Mouse (Mus musculus) kidney, embryonic 16.5 days (tissue): Measurements from ENCODE around the gene Prtg. TPM values are rescaled to one million over a fixed set of nuclear protein-coding genes. Genes with fewer than 3 reads are reported as not detected.

Experiments used
- ATAC-seq: fragments of 200-750 bp; cut with Nextera tagmentation; 2 replicates; pipeline ENCODE4 v1.8.0; 2017; ENCODE audit warnings: moderate TSS enrichment; ENCODE audit not compliant: low FRiP score, low TSS enrichment
- H3K27ac ChIP-seq: fragments of 300-500 bp; sonication (generic); 2 replicates; pipeline ENCODE4 v1.5.1; 2014; ENCODE audit warnings: low read length
- H3K27me3 ChIP-seq: fragments of 300-500 bp; sonication (generic); 2 replicates; pipeline ENCODE4 v1.6.1; 2014; ENCODE audit warnings: low read length, control low read depth, mixed read lengths; ENCODE audit not compliant: insufficient read depth
- H3K36me3 ChIP-seq: fragments of 300-500 bp; sonication (generic); 2 replicates; pipeline ENCODE4 v1.6.1; 2014; ENCODE audit warnings: low read length, control low read depth, mixed read lengths; ENCODE audit not compliant: insufficient read depth
- H3K4me1 ChIP-seq: fragments of 300-500 bp; sonication (generic); 2 replicates; pipeline ENCODE4 v1.6.1; 2014; ENCODE audit warnings: low read length, control low read depth, mixed read lengths; ENCODE audit not compliant: insufficient read depth
- H3K4me2 ChIP-seq: fragments of 300-500 bp; sonication (generic); replicated peaks from 2 replicates; pipeline ENCODE4 v1.6.1; 2014; ENCODE audit warnings: low read depth, low read length
- H3K4me3 ChIP-seq: fragments of 300-500 bp; sonication (generic); 2 replicates; pipeline ENCODE4 v1.5.1; 2014; ENCODE audit warnings: mild to moderate bottlenecking, low read length
- H3K9ac ChIP-seq: fragments of 300-500 bp; sonication (generic); replicated peaks from 2 replicates; pipeline ENCODE4 v1.6.1; 2014; ENCODE audit warnings: low read length
- H3K9me3 ChIP-seq: fragments of 300-500 bp; sonication (generic); 2 replicates; pipeline ENCODE4 v1.6.1; 2016; ENCODE audit warnings: low read length, control low read depth
- WGBS: fragments of 180-500 bp; shearing (Covaris S2); extraction: QIAGEN DNeasy Blood & Tissue Kit; methylation state at CpG from one replicate; pipeline ENCODE4 v1.1.7; 2014; 5-methylcytosine and 5-hydroxymethylcytosine counted together
- polyA plus RNA-seq: library from polyadenylated mRNA; unstranded; fragments of >200 nt; fragmentation: Nextera tagmentation; extraction: Ambion mirVana; gene quantifications from 2 replicates; pipeline ENCODE4 v1.2.1, GENCODE M21; 2015

Gene Prtg
- polyA plus RNA-seq, 1 experiment from 2014 or later, result 1.8 TPM

- under 1% methylated on average over 51 of the region's 52 CpGs for WGBS
- H3K4me3 ChIP-seq, result peak overlapping the region; percentile 82
- H3K27ac ChIP-seq, result peak overlapping the region; percentile 77
Observed at GRCm38 (mm10) chr9:72807420-72808005, 839 bp downstream of the Prtg start.

GRCm38 (mm10) chr9:72808176-72808575 lies 1.5 kb downstream of the Prtg start:
- no peaks in the 10 kb centered on the region for H3K9me3 ChIP-seq
- H3K4me1 ChIP-seq, result peaks cover 37% of the 10 kb centered on the region
- ATAC-seq, result no peak
- WGBS, result 3% methylated on average over 6 of the region's 6 CpGs
- peak overlapping the region; percentile 92 for H3K4me2 ChIP-seq
- H3K27ac ChIP-seq, result no peak overlapping the region
- peak overlapping the region; percentile 87 for H3K9ac ChIP-seq
- no peaks in the 10 kb centered on the region for H3K27me3 ChIP-seq
- peak overlapping the region; percentile 82 for H3K4me3 ChIP-seq
- H3K36me3 ChIP-seq, result no peaks in the 10 kb centered on the region

More at GRCm38 (mm10) chr9:72807420-72808005, 839 bp downstream of the Prtg start:
- peak overlapping the region; percentile 87 for H3K9ac ChIP-seq
- H3K27me3 ChIP-seq, result no peaks in the 10 kb centered on the region
- no peaks in the 10 kb centered on the region for H3K36me3 ChIP-seq
- peaks cover 32% of the 10 kb centered on the region for H3K4me1 ChIP-seq
- ATAC-seq, result peak; percentile 78
- H3K9me3 ChIP-seq, result no peaks in the 10 kb centered on the region
- peak overlapping the region; percentile 92 for H3K4me2 ChIP-seq

GRCm38 (mm10) chr9:72808586-72808985 lies 1.9 kb downstream of the Prtg start:
- Histone ChIP-seq H3K4me1 (peaks cover 39% of the 10 kb centered on the region), H3K4me2 (peak overlapping the region; percentile 92), H3K27ac (no peak overlapping the region), H3K4me3 (peak overlapping the region; percentile 82), H3K36me3 (no peaks in the 10 kb centered on the region), H3K9ac (no peak overlapping the region), H3K27me3 (no peaks in the 10 kb centered on the region), H3K9me3 (no peaks in the 10 kb centered on the region)
- WGBS, result 33% methylated on average over 3 of the region's 3 CpGs
- ATAC-seq, result no peak

- no peaks in the 10 kb centered on the region for H3K36me3 ChIP-seq
- peaks cover 44% of the 10 kb centered on the region for H3K4me1 ChIP-seq
- 74% methylated on average over 2 of the region's 2 CpGs for WGBS
- no peak overlapping the region for H3K9ac ChIP-seq
- no peak overlapping the region for H3K27ac ChIP-seq
- no peak for ATAC-seq
- no peaks in the 10 kb centered on the region for H3K9me3 ChIP-seq
- H3K27me3 ChIP-seq, result no peaks in the 10 kb centered on the region
- no peak overlapping the region for H3K4me3 ChIP-seq
- peak overlapping the region; percentile 92 for H3K4me2 ChIP-seq
Observed at GRCm38 (mm10) chr9:72809077-72809476, 2.4 kb downstream of the Prtg start.

- Histone ChIP-seq H3K4me3 (no peak overlapping the region), H3K4me1 (peaks cover 46% of the 10 kb centered on the region), H3K27me3 (no peaks in the 10 kb centered on the region), H3K9ac (no peak overlapping the region), H3K9me3 (no peaks in the 10 kb centered on the region), H3K27ac (no peak overlapping the region), H3K36me3 (no peaks in the 10 kb centered on the region), H3K4me2 (no peak overlapping the region)
- 59% methylated on average over 5 of the region's 5 CpGs for WGBS
- ATAC-seq, result no peak
Observed at GRCm38 (mm10) chr9:72810607-72811006, 3.9 kb downstream of the Prtg start.

- no peaks in the 10 kb centered on the region for H3K36me3 ChIP-seq
- H3K4me3 ChIP-seq, result no peak overlapping the region
- no peaks in the 10 kb centered on the region for H3K27me3 ChIP-seq
- no peak for ATAC-seq
- no peaks in the 10 kb centered on the region for H3K9me3 ChIP-seq
- peaks cover 38% of the 10 kb centered on the region for H3K4me1 ChIP-seq
- H3K9ac ChIP-seq, result no peak overlapping the region
- H3K4me2 ChIP-seq, result 0 out of 2 replicates have a peak overlapping the region, but pooled peaks have one; percentile 40
- H3K27ac ChIP-seq, result no peak overlapping the region
- 44% methylated on average over 7 of the region's 7 CpGs for WGBS
Observed at GRCm38 (mm10) chr9:72812091-72812490, 5.4 kb downstream of the Prtg start.

GRCm38 (mm10) chr9:72812594-72813570 lies 6.2 kb downstream of the Prtg start:
- WGBS, result 17% methylated on average over 18 of the region's 18 CpGs
- Histone ChIP-seq H3K27ac (peak overlapping the region; percentile 77), H3K27me3 (no peaks in the 10 kb centered on the region), H3K9me3 (no peaks in the 10 kb centered on the region), H3K36me3 (no peaks in the 10 kb centered on the region), H3K4me1 (peaks cover 38% of the 10 kb centered on the region), H3K4me3 (no peak overlapping the region), H3K4me2 (peak overlapping the region; percentile 40), H3K9ac (no peak overlapping the region)
- ATAC-seq, result peak; percentile 72

GRCm38 (mm10) chr9:72825511-72825910 lies 18.8 kb downstream of the Prtg start:
- Histone ChIP-seq H3K4me1 (peaks cover 25% of the 10 kb centered on the region), H3K4me2 (no peak overlapping the region), H3K9ac (no peak overlapping the region), H3K27ac (no peak overlapping the region), H3K4me3 (no peak overlapping the region), H3K36me3 (no peaks in the 10 kb centered on the region), H3K27me3 (no peaks in the 10 kb centered on the region), H3K9me3 (no peaks in the 10 kb centered on the region)
- WGBS, result 35% methylated on average over 4 of the region's 4 CpGs
- no peak for ATAC-seq

- Histone ChIP-seq H3K4me1 (peaks cover 25% of the 10 kb centered on the region), H3K27ac (no peak overlapping the region), H3K27me3 (no peaks in the 10 kb centered on the region), H3K36me3 (no peaks in the 10 kb centered on the region), H3K4me2 (no peak overlapping the region), H3K4me3 (no peak overlapping the region), H3K9me3 (no peaks in the 10 kb centered on the region), H3K9ac (no peak overlapping the region)
- WGBS, result 28% methylated on average over 3 of the region's 3 CpGs
- no peak for ATAC-seq
Observed at GRCm38 (mm10) chr9:72825976-72826375, 19.3 kb downstream of the Prtg start.
